Mouse (Mus musculus) fibroblast of lung, adult 2 months (primary cell): ENCODE measurements around the gene Klhl2.

ENCODE experiments used
- DNase-seq: peaks from one replicate; pipeline ENCODE4 v3.0.0-alpha.2; 2011; ENCODE audit warnings: low read depth

The Klhl2 gene

GRCm38 (mm10) chr8:64691591-64692401 is 158.0 kb downstream of the Klhl2 start:
- no peak for DNase-seq

- DNase-seq: no peak
These were observed 159.0 kb downstream of the Klhl2 start for GRCm38 (mm10) chr8:64690845-64691244.

- no peak for DNase-seq
These were observed 159.5 kb downstream of the Klhl2 start for GRCm38 (mm10) chr8:64690306-64690705.
